Mouse (Mus musculus) right cerebral cortex, adult 18-20 months (tissue): ENCODE measurements around the gene Pqlc2.

Source experiments
- DNase-seq: peaks from one replicate; pipeline ENCODE4 v3.0.0; 2022; ENCODE audit warnings: mixed read lengths

The Pqlc2 gene

DNA sequence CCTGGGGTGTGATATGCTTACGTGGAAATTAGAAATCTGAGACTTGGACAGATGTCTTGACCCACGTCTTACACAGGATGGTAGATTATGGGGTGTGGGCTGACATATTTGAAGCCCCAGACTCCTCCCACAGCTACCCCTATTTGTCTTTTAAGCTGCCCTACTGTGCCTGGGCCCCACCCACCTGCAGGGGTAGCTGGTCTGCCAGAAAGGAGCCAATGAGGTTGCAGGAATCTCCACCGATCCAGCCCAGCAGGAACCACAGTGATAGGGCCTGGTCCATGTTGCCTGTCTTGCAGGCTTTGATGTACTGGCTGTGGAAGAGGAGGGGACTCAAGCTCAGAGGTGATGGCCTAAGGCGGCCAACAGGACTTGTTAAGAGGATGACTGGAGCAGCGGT lies 8.3 kb downstream of the Pqlc2 start:
- no peak for DNase-seq

DNA sequence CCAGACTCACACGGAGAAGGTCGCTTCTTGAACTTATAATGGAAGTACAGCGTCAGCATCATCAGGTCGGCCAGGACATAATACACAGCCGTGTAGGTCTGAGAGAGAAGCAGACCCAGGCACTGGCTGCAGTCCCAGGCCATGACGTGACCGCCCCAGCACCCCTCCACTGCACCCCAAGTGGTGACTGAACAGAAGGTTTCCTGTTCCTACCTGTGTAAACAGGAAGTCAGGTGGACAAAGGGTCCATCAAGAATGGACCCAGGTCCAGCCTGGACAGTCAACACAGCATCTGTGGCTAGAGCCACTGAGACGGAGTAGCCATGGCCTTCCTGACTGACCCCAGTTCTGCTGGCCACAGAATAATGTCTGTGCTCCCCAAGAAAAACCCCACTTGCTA lies 8.7 kb downstream of the Pqlc2 start:
- DNase-seq, result no peak

DNA sequence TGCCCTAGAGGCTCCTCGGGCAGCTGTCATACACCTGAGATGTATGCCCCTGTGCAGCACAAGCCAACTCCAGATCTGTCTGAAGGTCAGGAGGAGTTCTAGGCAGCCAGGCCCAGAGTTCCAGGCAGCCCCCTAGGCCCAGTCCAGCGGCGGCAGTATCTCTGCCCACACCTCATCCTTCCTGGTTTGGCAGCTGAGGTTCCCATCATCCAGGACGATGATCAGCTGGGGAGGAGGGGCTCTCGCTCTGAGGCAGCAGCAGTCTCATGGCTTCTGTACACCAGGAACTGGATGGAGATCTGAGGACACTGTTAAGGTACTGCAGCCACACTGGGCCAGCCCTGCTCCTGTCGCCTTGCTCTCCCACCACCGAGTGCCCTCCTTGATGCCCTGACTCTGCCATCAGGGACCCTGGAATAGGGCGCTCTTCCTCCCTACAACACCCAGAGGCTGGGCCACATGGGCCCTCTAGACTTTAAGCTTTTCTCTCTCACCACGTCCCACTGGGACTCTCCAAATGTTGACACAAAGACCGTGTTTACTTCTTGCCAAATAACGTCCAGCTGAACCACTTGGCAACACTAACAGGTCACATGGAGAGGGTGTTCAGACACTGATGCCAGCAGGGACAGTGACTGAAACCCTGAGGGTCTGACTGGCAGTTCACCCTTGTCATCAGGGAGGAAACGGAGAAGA lies 11.7 kb downstream of the Pqlc2 start:
- no peak for DNase-seq

DNA sequence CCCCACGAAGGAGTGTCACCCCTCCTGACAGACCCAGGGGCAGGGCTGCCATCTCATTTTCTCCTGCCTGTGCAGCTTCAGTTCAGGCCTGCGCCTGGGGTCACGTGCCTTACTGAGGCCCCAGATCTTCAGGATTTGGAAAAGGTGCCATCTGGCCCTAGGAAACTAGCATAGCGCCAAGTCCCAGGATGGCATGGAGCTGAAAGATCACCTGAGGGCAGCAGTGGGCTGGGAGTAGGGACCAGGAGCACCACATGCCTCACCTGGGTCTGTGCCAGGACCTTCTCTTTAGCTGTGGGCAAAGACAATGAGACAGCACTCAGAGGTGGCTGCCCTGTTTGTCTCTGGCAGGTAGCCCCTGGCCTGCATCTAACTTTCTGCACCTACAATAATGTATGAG lies 12.9 kb downstream of the Pqlc2 start:
- DNase-seq, result no peak

DNA sequence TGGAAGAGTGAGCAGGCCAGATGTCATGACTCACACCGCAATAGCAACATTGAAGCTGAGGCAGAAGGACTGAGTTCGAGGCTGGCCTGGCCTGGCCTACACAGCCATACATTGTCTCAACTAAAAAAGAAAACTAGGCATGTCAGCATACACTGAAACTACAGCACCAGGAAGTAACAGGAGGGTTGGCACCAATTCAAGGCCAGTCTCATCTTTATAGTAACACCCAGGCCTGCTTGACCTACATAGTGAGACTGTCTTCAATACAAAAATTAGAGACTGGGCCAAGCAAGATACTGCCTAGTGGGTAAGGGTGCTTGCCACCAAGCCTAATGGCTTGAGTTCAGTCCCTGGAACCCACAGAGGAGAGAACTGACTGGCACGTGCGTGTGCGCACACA lies 18.5 kb downstream of the Pqlc2 start:
- DNase-seq, result no peak

DNA sequence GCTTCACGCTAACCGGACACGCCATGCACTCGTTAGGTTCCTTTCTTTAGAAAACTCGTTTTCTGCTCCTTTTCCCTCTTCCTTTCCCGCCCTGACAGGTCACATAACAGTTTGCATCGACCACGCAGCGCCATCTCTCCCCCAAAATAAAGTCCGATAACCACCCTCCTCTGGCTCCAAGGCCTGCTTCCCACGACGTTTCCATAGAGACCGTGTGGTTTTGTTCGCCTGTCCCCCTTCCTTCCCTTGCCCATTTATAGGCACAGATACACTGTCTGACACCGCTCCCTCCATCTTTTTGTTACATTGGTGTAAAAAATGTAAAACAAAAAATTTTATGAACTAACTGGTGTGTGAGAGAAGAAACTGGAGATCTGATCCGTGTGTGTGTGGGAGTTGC lies 19.4 kb downstream of the Pqlc2 start:
- no peak for DNase-seq

DNA sequence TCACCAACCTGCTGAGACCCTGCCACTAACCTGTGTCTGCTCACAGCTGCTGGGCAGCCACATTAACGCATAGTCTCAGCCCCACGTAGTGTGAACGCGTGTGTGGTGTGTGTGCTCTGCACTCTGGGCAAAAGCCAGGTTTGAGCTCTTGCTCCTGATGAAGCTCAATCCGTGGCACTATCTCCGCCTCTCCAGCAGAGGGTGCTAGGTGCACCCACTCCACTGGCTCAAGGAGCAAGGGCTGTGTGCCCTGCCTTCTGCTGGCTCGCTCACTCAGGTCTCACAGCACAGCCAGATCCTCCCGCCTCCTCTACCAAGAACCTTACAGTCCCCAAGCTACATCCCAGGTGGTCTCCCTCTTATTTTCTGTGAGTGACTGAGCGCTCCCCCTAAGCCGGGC lies 21.5 kb downstream of the Pqlc2 start:
- peak; percentile 77 for DNase-seq

DNA sequence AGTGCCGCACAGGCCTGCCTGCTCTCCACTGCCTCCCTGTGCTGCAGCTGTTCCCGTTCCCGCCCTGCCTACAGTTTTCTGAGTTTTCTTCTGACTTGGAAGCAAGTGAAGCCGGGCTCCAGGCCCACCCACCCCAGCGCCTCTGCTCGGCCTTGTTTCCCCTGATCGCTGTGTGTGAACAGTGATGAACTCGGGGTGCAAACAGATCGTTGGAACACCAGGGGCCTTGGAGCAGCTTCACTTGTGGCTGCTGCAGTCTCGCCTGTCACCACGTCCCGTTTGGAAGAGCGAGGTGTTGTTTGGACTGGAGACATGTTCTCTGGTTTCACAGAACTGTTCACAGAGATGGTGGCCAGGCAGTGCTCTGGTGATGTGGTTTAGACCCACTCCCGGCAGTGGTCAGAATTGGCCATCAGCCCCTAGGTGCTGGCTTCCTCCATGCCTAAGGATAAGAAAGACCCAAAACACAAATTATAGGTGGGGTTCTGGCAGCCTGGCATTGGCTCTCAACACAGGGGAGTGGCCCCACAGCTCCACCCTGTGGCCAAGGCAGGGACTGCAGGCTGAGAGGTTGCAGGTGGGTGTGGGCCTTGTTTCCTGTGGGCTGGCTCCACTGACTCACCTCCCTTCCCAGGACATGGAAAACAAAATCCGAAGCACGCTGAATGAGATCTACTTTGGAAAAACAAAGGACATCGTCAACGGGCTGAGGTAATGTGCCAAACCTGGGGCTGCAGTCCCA lies 23.2 kb downstream of the Pqlc2 start:
- DNase-seq, result peak; percentile 88

DNA sequence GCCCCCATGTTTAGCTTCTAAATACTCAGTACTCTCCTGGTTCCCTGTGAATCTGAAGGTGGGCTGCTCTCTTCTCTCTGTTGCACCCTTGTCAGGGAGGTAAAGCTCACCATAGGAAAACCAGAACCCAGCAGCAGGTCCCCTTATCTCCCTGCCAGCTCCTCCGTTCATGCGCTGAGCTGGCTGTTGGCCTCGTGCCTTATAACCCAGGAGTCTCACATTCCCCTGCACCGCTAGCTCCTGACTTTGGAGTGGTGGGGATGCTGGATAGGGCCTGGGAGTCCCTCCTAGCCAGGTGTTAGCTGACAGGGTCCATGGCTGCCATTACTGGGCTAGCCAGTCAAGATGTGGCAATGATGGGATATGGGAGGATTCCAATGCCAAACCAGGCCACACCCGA lies 24.3 kb downstream of the Pqlc2 start:
- DNase-seq, result no peak

DNA sequence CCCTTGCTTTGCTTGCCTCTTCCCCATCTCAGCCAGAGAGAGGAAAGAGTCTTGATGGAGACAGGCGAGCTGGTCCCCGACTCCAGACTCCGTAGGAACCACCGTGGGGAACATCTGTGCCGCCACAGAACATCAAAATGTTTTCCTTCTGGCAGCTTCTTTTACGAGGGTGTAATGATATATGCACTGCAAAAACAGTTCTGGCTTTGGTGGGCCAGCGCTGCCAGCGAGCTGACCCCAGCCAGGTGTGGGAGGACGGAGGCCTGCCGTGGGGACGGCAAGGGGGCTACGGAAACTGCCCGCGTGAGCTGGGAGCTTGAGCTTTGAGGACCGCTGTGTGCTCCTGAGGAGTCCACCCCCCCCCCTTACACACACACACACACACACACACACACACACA lies 25.6 kb downstream of the Pqlc2 start:
- DNase-seq, result no peak

DNA sequence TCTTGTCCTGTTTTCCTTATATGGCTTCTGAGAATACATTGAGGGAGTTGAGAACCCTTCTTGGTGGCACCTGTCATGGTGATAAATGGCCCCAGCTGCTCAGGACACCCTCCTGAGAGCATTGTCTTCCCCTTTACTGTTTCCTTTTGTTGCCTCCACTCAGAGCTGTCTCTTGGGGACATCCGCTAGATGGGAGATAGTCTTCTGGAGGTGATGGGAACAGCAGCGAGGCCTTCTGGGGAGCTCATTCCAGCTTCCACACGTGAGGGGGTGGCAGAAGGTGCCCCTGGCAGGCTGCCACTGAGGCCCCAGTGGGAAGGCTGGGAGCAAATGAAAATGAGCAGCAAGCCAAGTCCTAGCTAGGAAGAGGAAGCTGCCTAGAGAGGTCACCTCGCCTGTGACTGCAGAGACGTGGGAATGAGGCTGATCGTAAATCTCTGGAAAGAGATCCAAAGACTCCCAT lies 27.5 kb downstream of the Pqlc2 start:
- DNase-seq, result no peak

DNA sequence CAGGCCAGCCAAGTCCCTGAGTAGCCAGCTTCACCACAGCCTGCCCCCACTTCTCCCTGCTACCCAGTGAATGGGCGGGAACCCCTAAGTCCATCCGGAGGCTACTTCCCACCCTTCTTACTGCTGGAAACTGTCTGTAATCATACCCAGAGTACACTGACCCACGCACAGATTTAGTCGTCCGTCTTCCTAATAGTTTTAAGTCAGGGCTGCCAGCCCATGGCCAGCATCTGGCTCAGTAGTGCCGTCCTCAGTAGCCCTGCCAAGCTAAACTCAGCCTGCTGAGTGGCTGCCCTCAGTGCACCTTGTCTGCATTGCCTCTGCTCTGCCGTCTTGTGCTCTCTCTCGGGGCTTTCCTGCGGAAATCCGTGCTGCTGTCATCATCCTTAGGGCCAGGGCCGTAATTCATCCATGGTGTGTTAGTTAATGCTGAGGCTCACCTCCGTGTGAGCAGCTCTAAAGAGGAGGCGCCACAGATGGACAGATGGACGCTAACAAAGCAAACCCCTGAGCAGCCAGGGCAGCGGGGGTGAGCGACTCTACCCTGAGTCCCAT lies 28.6 kb downstream of the Pqlc2 start:
- DNase-seq, result no peak

DNA sequence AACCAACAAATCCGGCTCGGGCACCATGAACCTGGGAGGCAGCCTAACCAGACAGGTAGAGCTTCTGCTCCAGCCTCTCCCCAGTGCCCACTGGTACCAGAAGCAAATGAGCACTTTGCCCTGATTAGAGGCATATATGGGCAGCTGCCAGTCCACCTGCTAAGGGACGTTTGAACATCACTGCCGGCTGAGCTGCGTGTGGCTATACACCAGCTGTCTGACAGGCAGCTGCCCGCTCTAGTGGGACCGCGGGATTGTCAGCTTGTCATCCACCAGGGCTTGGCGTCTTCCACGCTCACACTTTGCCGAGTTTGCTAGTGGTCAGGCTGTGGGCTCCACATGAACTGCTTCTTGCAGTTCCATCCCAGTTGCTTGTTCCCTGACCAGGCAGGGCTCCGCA lies 30.0 kb downstream of the Pqlc2 start:
- DNase-seq, result no peak

DNA sequence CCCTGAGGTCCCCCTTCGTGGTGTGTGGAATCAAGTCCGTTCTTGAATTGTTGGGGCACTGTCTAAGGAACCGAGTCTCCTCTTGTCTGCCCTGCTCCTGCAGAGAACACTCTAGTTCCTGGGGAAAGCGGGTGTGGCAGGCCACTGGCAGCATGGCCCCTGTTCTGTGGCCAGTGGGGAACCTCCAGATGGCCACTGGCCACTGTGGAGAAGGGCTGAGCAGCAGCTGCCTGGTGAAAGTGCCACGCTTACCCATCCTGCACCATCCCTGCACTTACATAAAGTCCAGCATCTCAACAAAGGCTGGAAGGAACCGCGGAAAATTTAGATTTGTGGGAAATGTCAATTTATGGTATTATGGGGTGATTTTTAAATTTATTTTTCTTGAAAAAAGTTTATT lies 34.1 kb downstream of the Pqlc2 start:
- DNase-seq, result no peak

DNA sequence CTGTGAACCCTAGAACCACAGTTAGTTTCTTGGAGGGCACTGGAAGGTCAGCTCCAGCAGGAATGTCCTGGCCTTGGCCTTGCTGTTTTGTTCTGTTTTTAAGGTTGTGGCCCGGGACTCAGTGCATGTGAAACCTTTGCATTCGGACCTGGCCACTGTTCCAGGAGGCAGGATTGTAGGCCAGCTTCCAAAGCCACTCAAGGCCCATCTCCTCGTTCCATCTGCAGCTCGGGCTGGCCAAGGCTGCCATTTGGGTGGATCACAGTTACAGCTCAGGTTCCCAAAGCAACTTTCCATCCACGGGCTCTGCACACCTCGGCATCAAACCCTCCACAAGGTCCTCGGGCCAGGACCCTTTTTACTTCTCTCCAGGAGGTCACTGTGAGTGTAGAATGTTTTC lies 35.9 kb downstream of the Pqlc2 start:
- DNase-seq, result no peak

DNA sequence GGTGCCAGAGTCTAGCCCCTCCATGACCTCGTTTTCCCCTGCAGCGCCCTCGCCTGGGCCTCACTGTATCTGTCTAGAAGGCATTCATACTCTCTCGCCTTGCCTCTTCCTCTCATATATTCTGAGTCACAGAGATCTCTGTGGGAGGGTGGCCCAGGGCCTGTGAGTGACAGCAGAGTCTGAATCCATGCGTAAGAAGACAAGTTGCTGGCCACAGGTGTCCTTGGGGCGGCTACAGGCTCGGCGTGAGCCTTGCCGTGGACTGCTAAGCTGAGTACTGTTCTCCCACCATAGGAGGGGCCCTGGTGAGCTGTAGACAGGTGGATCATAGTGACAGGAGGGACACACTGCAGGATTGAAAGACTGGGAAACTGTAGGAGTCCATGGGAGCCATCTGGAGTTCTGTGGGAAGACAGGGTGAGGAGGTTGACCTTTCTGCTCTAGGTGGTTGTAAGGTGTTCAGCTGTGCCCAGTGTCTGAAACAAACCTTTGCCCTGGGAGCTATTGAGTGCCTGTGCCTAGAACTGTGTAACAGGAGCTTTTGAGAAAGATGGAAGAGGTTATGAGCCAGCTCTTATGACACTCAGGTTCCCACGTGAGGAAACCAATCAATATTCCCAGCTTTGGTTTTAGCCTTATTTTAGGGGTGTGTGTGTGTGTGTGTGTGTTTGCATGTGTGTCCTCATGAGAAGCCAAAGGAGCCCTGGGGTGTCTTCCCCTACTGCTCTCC lies 37.4 kb downstream of the Pqlc2 start:
- no peak for DNase-seq

DNA sequence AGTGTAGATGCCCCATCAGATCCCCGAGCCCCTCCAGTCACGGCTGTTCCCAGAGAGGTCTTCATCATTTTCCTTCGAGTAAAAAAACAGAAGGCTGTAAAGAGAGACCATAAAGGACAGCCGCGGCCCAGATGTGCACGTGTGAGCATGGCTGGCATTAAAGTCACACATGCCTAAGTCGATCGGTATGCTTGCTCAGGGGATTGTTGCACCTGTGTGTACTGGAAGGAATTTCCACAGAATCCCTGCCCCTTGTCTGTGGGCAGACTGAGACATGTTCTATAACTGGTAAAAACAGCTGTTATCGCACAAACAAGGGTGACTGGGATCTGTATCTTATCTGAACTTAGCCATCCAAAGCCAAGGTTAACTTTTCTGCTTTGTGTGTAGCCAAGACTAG lies 38.9 kb downstream of the Pqlc2 start:
- no peak for DNase-seq

DNA sequence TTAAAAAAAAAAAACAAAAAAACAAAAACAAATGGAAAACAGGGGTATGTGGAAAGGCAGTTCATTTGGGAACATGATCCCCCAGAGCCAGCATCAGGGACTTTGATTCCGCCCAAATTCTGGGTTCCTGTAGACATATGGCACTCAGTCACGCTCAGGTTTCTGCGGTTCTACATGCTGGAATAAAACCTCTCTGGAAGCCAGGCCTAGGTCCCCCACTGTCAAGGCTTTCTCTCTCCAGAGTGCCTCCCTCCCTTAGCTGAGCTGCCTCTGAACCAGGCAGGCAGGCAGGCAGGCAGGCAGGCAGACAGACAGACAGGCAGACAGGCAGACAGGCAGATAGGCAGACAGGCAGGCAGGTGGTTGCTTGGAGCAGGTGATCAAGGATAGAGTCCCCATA lies 40.3 kb downstream of the Pqlc2 start:
- no peak for DNase-seq

DNA sequence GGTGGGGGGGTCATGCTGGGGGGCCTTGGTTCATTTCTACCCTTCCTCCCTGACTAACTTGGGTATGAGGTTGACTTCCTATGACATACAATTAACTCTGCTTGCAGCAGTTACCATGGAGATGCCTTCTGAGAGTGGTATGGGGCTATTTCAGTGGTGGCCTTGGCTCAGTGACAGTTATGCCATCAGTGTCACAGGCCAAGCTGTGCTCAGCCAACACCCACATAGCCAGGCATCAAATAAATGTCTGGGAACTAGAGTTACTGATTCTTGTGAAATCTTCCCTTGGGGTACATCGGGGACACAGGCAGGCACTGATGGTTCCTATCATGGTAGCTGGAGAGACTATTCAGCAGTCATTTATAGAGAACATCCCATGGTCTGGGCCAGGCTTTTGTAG lies 42.3 kb downstream of the Pqlc2 start:
- DNase-seq, result no peak

DNA sequence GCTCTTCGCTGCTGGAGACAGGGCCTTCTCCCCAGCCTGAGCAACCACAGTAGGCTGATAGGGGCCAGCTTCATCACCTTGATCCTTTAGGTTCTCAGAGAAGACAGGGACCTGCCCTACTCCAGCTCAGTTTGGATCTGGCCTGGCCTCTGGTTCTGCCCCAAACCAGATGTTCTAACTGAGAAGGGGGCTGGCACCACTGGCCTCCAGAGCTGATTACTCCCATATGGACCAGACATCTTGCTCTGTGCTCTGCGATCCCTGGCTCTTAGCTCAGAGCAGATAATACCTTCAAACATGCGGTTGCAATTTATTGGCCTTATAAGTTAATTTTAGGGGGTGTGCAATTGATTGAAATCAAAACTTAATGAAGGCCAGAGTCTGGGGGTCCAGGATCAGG lies 43.2 kb downstream of the Pqlc2 start:
- DNase-seq, result no peak

DNA sequence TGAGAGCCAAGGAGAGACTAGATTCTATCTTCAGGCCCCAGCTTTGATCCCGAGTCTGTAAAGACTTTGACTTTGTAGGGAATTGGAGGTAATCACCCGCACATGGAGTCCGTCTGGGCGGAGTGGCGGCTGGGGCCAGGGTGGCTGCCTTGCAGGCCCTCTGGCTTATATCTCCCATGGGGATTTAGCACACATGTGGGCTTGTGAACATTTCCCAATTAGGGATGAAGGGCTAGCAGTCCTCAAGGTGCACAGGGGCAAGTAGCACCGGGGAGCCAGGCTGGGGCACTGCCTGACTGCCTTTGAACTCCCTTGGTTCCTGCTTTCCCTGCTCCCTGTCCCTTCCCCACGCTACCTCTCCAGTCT lies 44.0 kb downstream of the Pqlc2 start:
- DNase-seq, result no peak

DNA sequence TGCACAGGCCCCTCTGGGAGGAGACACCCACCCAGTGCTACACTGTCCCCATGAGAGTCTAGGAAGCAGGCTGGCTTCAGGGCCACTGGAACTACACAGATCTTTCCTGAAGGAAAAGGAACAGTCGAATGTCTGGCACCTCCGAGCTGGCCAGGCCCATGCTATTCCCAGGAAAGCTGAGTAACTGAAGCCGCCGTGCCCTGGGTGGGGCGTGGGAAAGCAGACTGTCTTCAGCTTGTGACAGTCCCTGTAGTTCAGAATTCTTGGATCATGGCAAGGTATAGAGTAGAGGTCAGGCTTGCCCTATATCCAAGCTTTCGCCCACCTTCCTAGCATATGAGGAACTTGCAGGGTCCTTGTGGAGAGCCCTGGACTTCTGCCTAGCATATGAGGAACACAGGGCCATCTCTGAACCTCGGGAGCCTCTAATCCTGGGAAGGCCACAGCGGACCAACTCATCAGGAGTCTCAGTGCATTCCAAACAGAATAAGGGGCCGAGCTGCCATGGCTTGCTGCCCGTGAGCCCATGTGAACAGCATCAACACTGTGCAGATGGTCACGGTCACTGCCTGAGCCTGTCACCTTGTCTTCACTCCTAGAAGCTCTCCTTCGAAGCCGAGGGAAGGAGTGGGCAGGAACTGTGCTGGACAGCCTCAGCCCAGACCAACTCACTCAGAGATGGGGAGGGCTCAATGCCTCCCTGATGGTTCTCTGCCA lies 44.6 kb downstream of the Pqlc2 start:
- DNase-seq, result no peak

DNA sequence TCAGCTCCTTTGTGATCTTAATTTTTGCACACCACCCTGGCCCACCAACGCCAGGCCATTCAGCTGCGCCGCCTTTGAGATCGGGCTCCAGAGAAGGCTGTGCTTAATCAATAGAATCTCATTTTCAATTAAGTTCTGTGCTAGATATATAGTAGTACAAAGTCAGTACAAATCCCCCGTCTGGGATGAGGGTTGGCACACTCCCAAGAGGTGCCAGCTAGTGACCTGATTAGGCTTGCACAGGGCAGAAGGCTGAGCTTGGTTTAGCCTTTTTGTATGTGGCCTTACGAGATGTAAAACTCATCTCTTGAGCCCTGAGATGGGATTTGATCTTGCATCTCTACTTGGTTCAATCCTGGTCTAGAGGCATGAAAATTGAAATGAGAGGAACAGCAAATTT lies 47.5 kb downstream of the Pqlc2 start:
- no peak for DNase-seq
